ENCODE assay signal across 8 mouse cellular contexts in genomic region chr5:135763526-135763925, GRCm38 (mm10). TPM values are rescaled to one million over a fixed set of nuclear protein-coding genes. Genes with fewer than 3 reads are reported as not detected.
DNase-seq lines count a peak whose midpoint lies in the region; ATAC-seq lines count a peak whose summit lies in the region.

No protein-coding gene starts in this region.

- peak; percentile 69 for DNase-seq in gastrocnemius, adult 18-20 months (ENCODE audit: low spot score)
- DNase-seq in gastrocnemius, postnatal 25 days: no peak
- DNase-seq in Muller cell, postnatal 12 days (ENCODE audit: inconsistent ontology term): peak; percentile 55
- DNase-seq in cerebellum, postnatal 36 days: peak; percentile 73 to 80
- DNase-seq in gastrocnemius, postnatal 36 days: peak; percentile 26 to 66
- DNase-seq in layer of hippocampus, adult 8-10 months (ENCODE audit: low spot score in 2 of 2): peak; percentile 46 to 80
- peak; percentile 40 for DNase-seq in spleen, adult 12 weeks (ENCODE audit: low spot score)

- intact Hi-C loops in gastrocnemius, postnatal 36 days (cut with DNase I): loop anchor here (2.0 to 10.0 kb wide), 3 partner anchors 135 to 369 kb away; partner anchors contain the start of gene Pom121

- ATAC-seq in megakaryocyte, adult 5-6 weeks (ENCODE audit: poor library complexity, severe bottlenecking): peak; percentile 85

RNA-seq across cellular contexts. Expression of gene Styxl1, which starts 14.7 kb away (rescaled TPM):
- not detected for total RNA-seq in gastrocnemius, adult 18-20 months (2021)
- total RNA-seq in gastrocnemius, postnatal 25 days (2021): not detected
- total RNA-seq in gastrocnemius, postnatal 36 days (2021): not detected
- total RNA-seq in layer of hippocampus, adult 8-10 months (2022): under 1 TPM in 2 of 4 experiments, not detected in 2; 0.73 to 0.85 TPM
- total RNA-seq in megakaryocyte, adult 5-6 weeks (2015): 0.25 TPM in 1 of 2 replicates, not detected in the other
- 0.18 TPM in 1 of 2 replicates, not detected in the other for total RNA-seq in megakaryocyte, adult 5-6 weeks (2017)

RNA-seq across cellular contexts. Expression of gene Mdh2, which starts 14.8 kb away (rescaled TPM):
- total RNA-seq in gastrocnemius, adult 18-20 months (2021): 1,000 to 10,000 TPM in 1 of 2 experiments, 100 to 1,000 TPM in 1; 959 to 1,045 TPM
- 1,000 to 10,000 TPM; 1,176 to 1,179 TPM for total RNA-seq in gastrocnemius, postnatal 25 days (2021)
- 1,000 to 10,000 TPM; 1,079 to 1,088 TPM for total RNA-seq in gastrocnemius, postnatal 36 days (2021)
- total RNA-seq in layer of hippocampus, adult 8-10 months (2022): 100 to 1,000 TPM; 392 to 413 (median 402) TPM
- 240 and 251 TPM in 2 replicates for total RNA-seq in megakaryocyte, adult 5-6 weeks (2015)
- 111 and 129 TPM in 2 replicates for total RNA-seq in megakaryocyte, adult 5-6 weeks (2017)

RNA-seq across cellular contexts. Expression of gene Tmem120a, which starts 19.3 kb away (rescaled TPM):
- 1 to 10 TPM; 6.8 to 8.4 TPM for total RNA-seq in gastrocnemius, adult 18-20 months (2021)
- total RNA-seq in gastrocnemius, postnatal 25 days (2021): 10 to 100 TPM in 1 of 2 experiments, 1 to 10 TPM in 1; 5.6 to 10.5 TPM
- total RNA-seq in gastrocnemius, postnatal 36 days (2021): 1 to 10 TPM; 4.3 to 7.8 TPM
- 10 to 100 TPM; 15.7 to 20.4 (median 17.3) TPM for total RNA-seq in layer of hippocampus, adult 8-10 months (2022)
- 18.1 and 20.9 TPM in 2 replicates for total RNA-seq in megakaryocyte, adult 5-6 weeks (2015)
- total RNA-seq in megakaryocyte, adult 5-6 weeks (2017): 15.1 and 19.1 TPM in 2 replicates

RNA-seq across cellular contexts. Expression of gene Srrm3, which starts 43.2 kb away (rescaled TPM):
- total RNA-seq in gastrocnemius, adult 18-20 months (2021): not detected
- under 1 TPM; 0.08 to 0.21 TPM for total RNA-seq in gastrocnemius, postnatal 25 days (2021)
- not detected for total RNA-seq in gastrocnemius, postnatal 36 days (2021)
- 10 to 100 TPM; 59.8 to 90.9 (median 72.0) TPM for total RNA-seq in layer of hippocampus, adult 8-10 months (2022)
- not detected in 2 replicates for total RNA-seq in megakaryocyte, adult 5-6 weeks (2015)
- total RNA-seq in megakaryocyte, adult 5-6 weeks (2017): not detected in 2 replicates
